Mouse (Mus musculus) embryonic fibroblast, embryonic 13.5 days (primary cell): ENCODE results near the gene Csrnp1. TPM values are rescaled to one million over a fixed set of nuclear protein-coding genes. Genes with fewer than 3 reads are reported as not detected.
A peak's percentile ranks its signal among the peaks of the same experiment; 100 is the strongest.

Experiments
- H3K27ac ChIP-seq: 2 replicates; pipeline ENCODE4 v1.5.1; 2012; ENCODE audit warnings: low read length, control low read depth, inconsistent platforms; ENCODE audit not compliant: insufficient read depth
- H3K4me1 ChIP-seq: 2 replicates; pipeline ENCODE4 v1.6.1; 2011; ENCODE audit warnings: low read length; ENCODE audit not compliant: control insufficient read depth, insufficient read depth
- H3K4me3 ChIP-seq: 2 replicates; pipeline ENCODE4 v1.5.1; 2011; ENCODE audit warnings: mild to moderate bottlenecking, control low read depth, low read length; ENCODE audit not compliant: insufficient read depth
- CTCF ChIP-seq: IDR thresholded peaks from 2 replicates; pipeline ENCODE4 v1.5.1; 2011; ENCODE audit warnings: mild to moderate bottlenecking, control low read depth, low read length, moderate library complexity, borderline replicate concordance; ENCODE audit not compliant: insufficient read depth
- POLR2A ChIP-seq: IDR thresholded peaks from 2 replicates; pipeline ENCODE4 v1.6.1; 2011; ENCODE audit warnings: low read depth, mild to moderate bottlenecking, control low read depth, low read length, moderate library complexity
- polyA plus RNA-seq: library from polyadenylated mRNA; stranded (reverse); fragments of >200 nt; gene quantifications from 2 replicates; pipeline ENCODE4 v1.2.4, GENCODE M21; 2011; ENCODE audit warnings: low read depth; ENCODE audit not compliant: missing spikeins, insufficient read length

Csrnp1 gene
- polyA plus RNA-seq, 1 experiment = 17.7 TPM

- TF ChIP-seq POLR2A (no peak), CTCF (no peak)
- H3K27ac ChIP-seq = no peak overlapping the region
These were observed 4.7 kb downstream of the Csrnp1 start for GRCm38 (mm10) chr9:119979749-119980148.

GRCm38 (mm10) chr9:119978811-119979441 lies 5.5 kb downstream of the Csrnp1 start:
- no peak overlapping the region for H3K4me3 ChIP-seq
- no peak overlapping the region for H3K27ac ChIP-seq
- no peak for TF ChIP-seq POLR2A
- no peak for TF ChIP-seq CTCF
- peaks cover 31% of the 10 kb centered on the region for H3K4me1 ChIP-seq

More at GRCm38 (mm10) chr9:119979749-119980148, 4.7 kb downstream of the Csrnp1 start:
- Histone ChIP-seq H3K4me1 (peaks cover 31% of the 10 kb centered on the region), H3K4me3 (no peak overlapping the region)

GRCm38 (mm10) chr9:119978151-119978810 lies 6.2 kb downstream of the Csrnp1 start:
- no peak overlapping the region for H3K27ac ChIP-seq
- peaks cover 31% of the 10 kb centered on the region for H3K4me1 ChIP-seq
- no peak overlapping the region for H3K4me3 ChIP-seq
- TF ChIP-seq CTCF (no peak), POLR2A (no peak)

GRCm38 (mm10) chr9:119977557-119978060 lies 6.8 kb downstream of the Csrnp1 start:
- Histone ChIP-seq H3K4me1 (peaks cover 31% of the 10 kb centered on the region), H3K4me3 (no peak overlapping the region), H3K27ac (0 out of 2 replicates have a peak overlapping the region, but pooled peaks have one; percentile 18)
- TF ChIP-seq CTCF (no peak), POLR2A (no peak)

GRCm38 (mm10) chr9:119976704-119977556 lies 7.5 kb downstream of the Csrnp1 start:
- Histone ChIP-seq H3K27ac (peak overlapping the region; percentile 18; the same call in 1 of the 2 replicates), H3K4me3 (no peak overlapping the region), H3K4me1 (peaks cover 31% of the 10 kb centered on the region)
- no peak for TF ChIP-seq CTCF
- TF ChIP-seq POLR2A = no peak

GRCm38 (mm10) chr9:119975286-119975685 lies 9.2 kb downstream of the Csrnp1 start:
- H3K4me3 ChIP-seq = no peak overlapping the region
- TF ChIP-seq POLR2A = no peak
- no peak for TF ChIP-seq CTCF
- H3K27ac ChIP-seq = no peak overlapping the region
- peaks cover 34% of the 10 kb centered on the region for H3K4me1 ChIP-seq

GRCm38 (mm10) chr9:119974609-119975008 lies 9.8 kb downstream of the Csrnp1 start:
- peaks cover 31% of the 10 kb centered on the region for H3K4me1 ChIP-seq

GRCm38 (mm10) chr9:119973869-119974520 lies 10.5 kb downstream of the Csrnp1 start:
- Histone ChIP-seq H3K4me1 (peaks cover 26% of the 10 kb centered on the region), H3K4me3 (no peak overlapping the region), H3K27ac (no peak overlapping the region)
- peak; percentile 60; the same call in 1 of the 2 replicates for TF ChIP-seq CTCF
- TF ChIP-seq POLR2A = no peak

More at GRCm38 (mm10) chr9:119974609-119975008, 9.8 kb downstream of the Csrnp1 start:
- H3K4me3 ChIP-seq = no peak overlapping the region
- H3K27ac ChIP-seq = no peak overlapping the region
- TF ChIP-seq POLR2A (no peak), CTCF (no peak)

GRCm38 (mm10) chr9:119973281-119973680 lies 11.2 kb downstream of the Csrnp1 start:
- TF ChIP-seq CTCF = no peak
- no peak for TF ChIP-seq POLR2A

More at GRCm38 (mm10) chr9:119973281-119973680, 11.2 kb downstream of the Csrnp1 start:
- no peak overlapping the region for H3K4me3 ChIP-seq
- H3K4me1 ChIP-seq = peaks cover 19% of the 10 kb centered on the region
- H3K27ac ChIP-seq = no peak overlapping the region
